Mouse (Mus musculus) neural tube, postnatal 0 days (tissue): Measurements from ENCODE around the gene Tmem44. TPM values are rescaled to one million over a fixed set of nuclear protein-coding genes. Genes with fewer than 3 reads are reported as not detected.

Source experiments
- polyA plus RNA-seq: library from polyadenylated mRNA; unstranded; fragments of >200 nt; fragmentation: Nextera tagmentation; extraction: Ambion mirVana; gene quantifications from 2 replicates; pipeline ENCODE4 v1.2.1, GENCODE M21; 2015

Gene Tmem44
- polyA plus RNA-seq = 39.0 and 48.4 TPM in 2 replicates

DNA sequence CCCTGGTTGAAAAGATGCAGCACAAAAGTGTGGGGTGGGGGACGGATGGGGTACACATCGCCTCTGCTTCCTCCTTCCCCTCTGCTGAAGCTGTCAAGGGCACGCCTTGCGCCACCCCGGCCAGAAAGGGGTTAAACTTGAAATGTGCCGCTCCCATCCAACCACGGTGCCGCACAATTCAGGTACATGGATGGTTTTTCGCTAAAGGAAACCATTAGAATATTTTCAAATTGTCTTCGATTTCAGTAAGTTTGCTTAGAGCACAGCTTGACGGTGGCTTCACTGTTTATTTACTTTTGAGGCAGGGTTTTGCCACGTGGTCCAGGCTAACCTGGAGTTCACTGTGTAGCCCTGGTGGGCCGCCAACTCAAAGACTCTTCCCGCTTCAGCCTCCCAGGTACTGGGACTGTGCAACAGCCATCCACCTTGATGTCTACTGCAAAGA lies at the start of gene Tmem44:
Gene Tmem44 (minus strand): TSS at position 95 of the 445 bp plus-strand sequence.

DNA sequence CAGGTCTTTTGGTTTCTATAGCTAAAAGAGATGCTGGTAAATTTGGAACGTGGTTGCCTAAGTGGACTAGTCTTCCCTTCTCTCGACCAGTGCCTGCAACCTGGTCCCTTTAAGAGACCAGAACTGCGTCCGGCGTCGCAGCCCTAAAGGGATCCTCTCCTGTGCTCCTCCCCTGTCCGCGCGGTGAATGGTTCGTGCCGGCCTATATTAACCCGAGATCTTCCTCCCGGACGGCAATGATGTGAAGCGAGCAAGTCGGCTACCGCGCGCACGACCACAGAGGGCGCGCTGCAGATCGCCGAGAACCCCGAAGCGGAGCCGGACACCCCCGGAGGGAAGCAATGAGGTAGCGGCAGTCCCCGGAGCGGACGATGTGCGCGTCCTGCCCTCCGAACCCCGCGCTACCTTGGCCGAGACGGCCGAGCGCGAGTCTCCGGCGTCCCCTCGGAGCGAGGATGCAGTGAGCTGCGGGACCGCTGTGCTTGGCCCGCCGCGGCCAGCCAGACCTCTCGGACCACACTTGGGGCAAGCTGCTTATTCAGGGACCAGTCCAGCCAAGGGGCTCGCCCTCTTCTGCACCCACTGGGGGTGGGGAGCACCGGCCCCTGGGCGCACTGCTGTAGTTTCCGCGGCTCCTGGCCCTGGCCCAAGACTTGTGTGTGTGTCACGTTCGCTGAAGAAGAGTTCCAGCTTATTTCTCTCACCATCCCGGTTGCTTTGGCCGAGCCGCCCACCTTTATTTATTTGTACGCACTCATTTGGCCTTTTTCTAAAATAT lies 49.0 kb upstream of the Tmem44 start, which contains the start of gene Fam43a:
Gene Fam43a (plus strand): TSS at position 233 of the 778 bp plus-strand sequence.

DNA sequence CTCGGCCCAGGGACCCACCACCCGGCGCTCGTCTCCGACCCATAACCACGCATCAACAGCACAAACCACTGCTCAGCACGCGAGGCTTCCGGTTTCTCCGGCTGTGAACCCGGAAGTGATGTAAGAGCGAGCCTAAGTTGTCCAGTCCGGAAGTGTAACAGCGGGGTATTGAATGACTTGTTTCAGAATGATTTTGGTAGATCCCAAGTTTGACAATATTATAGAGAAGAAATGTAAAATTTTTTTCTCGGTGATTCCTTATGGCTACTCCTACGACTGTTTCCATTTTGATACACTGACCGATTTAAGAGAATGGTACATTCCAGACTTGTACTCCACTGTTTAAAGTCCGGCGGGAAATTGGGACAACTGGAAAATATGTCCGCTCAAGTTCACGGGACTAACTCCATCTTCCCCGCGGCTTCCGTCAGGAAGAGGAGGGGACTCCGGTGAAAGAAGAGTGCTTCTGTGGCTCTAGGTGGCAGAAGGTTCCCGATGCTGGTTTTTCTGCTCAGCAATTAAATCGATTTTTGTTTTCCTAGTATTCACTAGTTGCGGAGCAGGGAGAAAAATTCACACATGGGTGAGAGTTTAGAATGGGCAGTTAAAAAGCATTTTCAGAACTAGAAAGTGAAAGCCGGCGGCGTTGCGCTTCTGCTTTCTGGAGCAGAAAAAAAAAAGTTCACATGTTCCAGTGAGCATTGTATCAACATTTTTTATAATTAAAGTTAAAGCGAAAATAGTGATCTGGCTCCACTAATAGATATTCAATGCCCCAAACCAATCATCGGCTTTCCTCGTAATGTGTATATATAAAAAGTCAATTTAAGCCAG lies 37.1 kb upstream of the Tmem44 start, which contains the start of gene Lsg1:
Gene Lsg1 (minus strand): TSS at position 99 of the 834 bp plus-strand sequence.

Other genes with a start within 250 kb of the Tmem44 start
- 1.0 and 1.6 TPM in 2 replicates for gene Gp5, start 240.1 kb downstream of the Tmem44 start, polyA plus RNA-seq
- gene Atp13a3, start 144.9 kb downstream of the Tmem44 start, polyA plus RNA-seq = 7.4 and 10.2 TPM in 2 replicates
- gene Lsg1, start 36.8 kb upstream of the Tmem44 start, polyA plus RNA-seq = 33.4 and 36.0 TPM in 2 replicates
- gene Fam43a, start 48.9 kb upstream of the Tmem44 start, polyA plus RNA-seq = 15.8 and 18.6 TPM in 2 replicates